Mouse (Mus musculus): Measurements from ENCODE around the gene Gmds. TPM values are rescaled to one million over a fixed set of nuclear protein-coding genes. Genes with fewer than 3 reads are reported as not detected.

The Gmds gene
- total RNA-seq, 2 experiments from 2014 or later: 15.8 to 17.7 TPM

- intact Hi-C loops (cut with DNase I): no loop called here
- DNase-seq (ENCODE audit: extremely low spot score in 1 of 2, low spot score in 2 of 2): no peak
These were observed 68.8 kb downstream of the Gmds start for GRCm38 (mm10) chr13:32269757-32270156.

- intact Hi-C loops (cut with DNase I): no loop called here
- no peak for DNase-seq (ENCODE audit: extremely low spot score in 1 of 2, low spot score in 2 of 2)
These were observed 69.3 kb downstream of the Gmds start for GRCm38 (mm10) chr13:32269261-32269660.

- intact Hi-C loops (cut with DNase I): no loop called here
- no peak for DNase-seq (ENCODE audit: extremely low spot score in 1 of 2, low spot score in 2 of 2)
These were observed 70.3 kb downstream of the Gmds start for GRCm38 (mm10) chr13:32268284-32268683.

GRCm38 (mm10) chr13:32267184-32267775 is 71.3 kb downstream of the Gmds start:
- no peak for DNase-seq (ENCODE audit: extremely low spot score in 1 of 2, low spot score in 2 of 2)
- intact Hi-C loops (cut with DNase I): no loop called here

- DNase-seq (ENCODE audit: extremely low spot score in 1 of 2, low spot score in 2 of 2): no peak
- intact Hi-C loops (cut with DNase I): no loop called here
These were observed 71.8 kb downstream of the Gmds start for GRCm38 (mm10) chr13:32266721-32267120.

GRCm38 (mm10) chr13:32256121-32256520 is 82.4 kb downstream of the Gmds start:
- intact Hi-C loops (cut with DNase I): no loop called here
- peak in 1 of 2 experiments; percentile 22 for DNase-seq (ENCODE audit: extremely low spot score in 1 of 2, low spot score in 2 of 2)

DNA sequence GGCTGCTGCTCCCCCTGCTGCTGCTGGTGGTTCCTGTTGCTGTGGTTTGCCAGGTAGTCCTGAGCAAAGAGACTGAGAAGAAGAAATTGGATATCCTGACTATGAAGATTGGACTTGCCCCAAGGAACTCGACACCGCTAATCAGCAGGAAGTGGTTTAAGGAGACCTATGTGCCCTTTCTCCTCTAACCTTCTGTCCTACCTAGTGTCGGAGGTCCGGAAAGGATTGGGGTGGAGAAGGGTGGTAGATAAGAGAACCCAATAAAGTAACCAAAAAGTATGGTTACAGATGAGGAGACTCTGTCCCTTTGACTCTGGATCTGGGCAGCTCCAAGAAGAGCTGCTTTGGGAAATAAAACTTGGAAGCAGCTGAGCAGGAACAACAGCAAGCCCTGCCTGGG is 86.3 kb downstream of the Gmds start:
- DNase-seq (ENCODE audit: extremely low spot score in 1 of 2, low spot score in 2 of 2): no peak
- intact Hi-C loops (cut with DNase I): no loop called here

GRCm38 (mm10) chr13:32242200-32242599 is 96.3 kb downstream of the Gmds start:
- intact Hi-C loops (cut with DNase I): no loop called here
- no peak for DNase-seq (ENCODE audit: extremely low spot score in 1 of 2, low spot score in 2 of 2)

GRCm38 (mm10) chr13:32236269-32236678 is 102.3 kb downstream of the Gmds start:
- peak in 1 of 2 experiments; percentile 23 for DNase-seq (ENCODE audit: extremely low spot score in 1 of 2, low spot score in 2 of 2)
- intact Hi-C loops (cut with DNase I): no loop called here

DNA sequence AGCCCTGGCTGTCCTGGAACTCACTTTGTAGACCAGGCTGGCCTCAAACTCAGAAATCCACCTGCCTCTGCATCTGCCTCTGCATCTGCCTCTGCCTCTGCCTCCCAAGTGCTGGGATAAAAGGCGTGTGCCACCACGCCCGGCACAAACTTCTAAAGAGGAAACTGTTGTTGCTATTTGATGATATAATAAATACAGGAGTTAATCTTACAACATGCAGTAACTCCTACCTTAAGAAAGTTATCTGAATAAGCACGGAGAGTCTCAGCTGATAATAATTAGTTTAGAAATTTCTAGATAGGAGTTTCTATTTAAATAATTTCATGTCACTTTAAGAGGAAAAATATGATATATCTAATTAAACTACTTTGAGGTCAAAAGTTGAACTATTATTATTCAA is 103.5 kb downstream of the Gmds start:
- no peak for DNase-seq (ENCODE audit: extremely low spot score in 1 of 2, low spot score in 2 of 2)
- intact Hi-C loops (cut with DNase I): no loop called here

DNA sequence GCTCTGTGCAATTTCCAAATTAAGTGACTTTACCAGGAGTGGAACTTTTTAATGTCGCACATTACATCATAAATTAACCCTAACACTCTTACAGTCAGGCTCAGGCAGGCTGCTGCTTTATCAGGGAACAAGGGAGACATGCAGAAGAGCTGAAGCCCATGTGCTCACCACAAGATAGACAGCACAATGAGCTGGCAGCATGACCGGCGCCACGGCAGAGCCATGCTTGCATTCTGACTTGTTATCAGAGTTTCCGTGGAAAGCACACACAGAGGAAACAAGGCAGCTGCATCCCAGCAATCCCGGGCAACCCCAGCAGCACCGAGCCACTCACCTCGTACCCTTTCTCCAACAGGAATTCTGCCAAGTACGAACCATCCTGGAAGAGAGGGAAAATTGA is 104.5 kb downstream of the Gmds start:
- DNase-seq (ENCODE audit: extremely low spot score in 1 of 2, low spot score in 2 of 2): no peak
- intact Hi-C loops (cut with DNase I): no loop called here

DNA sequence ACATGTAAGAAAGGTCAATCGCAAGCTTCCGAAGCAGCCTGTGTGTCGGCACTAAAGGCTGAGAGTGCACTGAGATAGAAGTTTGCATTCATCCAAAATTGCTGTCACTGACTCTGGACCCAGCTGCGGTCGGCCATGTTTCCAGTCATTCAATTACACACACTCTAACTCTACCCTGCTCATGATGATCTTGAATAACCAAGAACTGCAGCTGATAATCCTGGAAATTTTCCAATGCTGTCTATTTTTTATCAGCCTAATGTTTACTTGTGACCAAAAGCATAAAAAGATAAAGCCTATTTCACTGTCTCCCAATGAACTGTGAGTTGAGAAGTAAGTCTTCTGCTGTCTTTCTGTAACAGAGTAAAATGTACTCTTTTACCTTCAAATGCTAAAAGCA is 106.1 kb downstream of the Gmds start:
- intact Hi-C loops (cut with DNase I): no loop called here
- DNase-seq (ENCODE audit: extremely low spot score in 1 of 2, low spot score in 2 of 2): no peak

GRCm38 (mm10) chr13:32231956-32232355 is 106.6 kb downstream of the Gmds start:
- no peak for DNase-seq (ENCODE audit: extremely low spot score in 1 of 2, low spot score in 2 of 2)

GRCm38 (mm10) chr13:32227874-32228562 is 110.5 kb downstream of the Gmds start:
- no peak for DNase-seq (ENCODE audit: extremely low spot score in 1 of 2, low spot score in 2 of 2)
- intact Hi-C loops (cut with DNase I): no loop called here

More at GRCm38 (mm10) chr13:32231956-32232355, 106.6 kb downstream of the Gmds start:
- intact Hi-C loops (cut with DNase I): no loop called here

DNA sequence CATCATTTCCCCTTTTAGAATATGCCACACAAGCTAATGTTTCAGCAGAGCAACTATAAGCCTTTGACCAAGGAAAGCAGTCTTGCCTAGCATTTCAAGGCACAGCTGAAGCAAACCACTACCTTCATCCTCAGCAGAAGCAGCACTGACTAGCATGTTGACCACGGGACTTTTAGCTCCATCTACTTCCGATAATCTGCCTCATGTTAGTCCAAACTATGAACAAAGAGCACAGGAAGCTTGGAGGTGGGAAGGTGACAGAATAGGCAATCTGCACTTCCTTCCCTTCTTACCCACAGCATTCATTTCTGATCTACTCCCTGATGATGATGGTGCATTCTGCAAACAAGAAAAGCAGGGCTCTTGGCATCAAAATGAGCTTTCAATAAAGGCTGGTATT is 120.9 kb downstream of the Gmds start:
- intact Hi-C loops (cut with DNase I): loop anchor here (10.0 kb wide), 2 partner anchors 197 to 467 kb away; no protein-coding TSS in a partner anchor

GRCm38 (mm10) chr13:32213702-32214452 is 124.7 kb downstream of the Gmds start:
- DNase-seq (ENCODE audit: extremely low spot score in 1 of 2, low spot score in 2 of 2): peak; percentile 22 to 46

More for the DNA sequence above, 120.9 kb downstream of the Gmds start:
- DNase-seq (ENCODE audit: extremely low spot score in 1 of 2, low spot score in 2 of 2): no peak

GRCm38 (mm10) chr13:32212125-32212524 is 126.4 kb downstream of the Gmds start:
- intact Hi-C loops (cut with DNase I): loop anchor here (10.0 kb wide), 2 partner anchors 203 to 473 kb away; no protein-coding TSS in a partner anchor
- no peak for DNase-seq (ENCODE audit: extremely low spot score in 1 of 2, low spot score in 2 of 2)

More at GRCm38 (mm10) chr13:32213702-32214452, 124.7 kb downstream of the Gmds start:
- intact Hi-C loops (cut with DNase I): loop anchor here (2.0 to 10.0 kb wide), 3 partner anchors 201 to 471 kb away; no protein-coding TSS in a partner anchor

- intact Hi-C loops (cut with DNase I): loop anchor here (10.0 kb wide), 1 partner anchor 263 kb away; no protein-coding TSS in a partner anchor
- no peak for DNase-seq (ENCODE audit: extremely low spot score in 1 of 2, low spot score in 2 of 2)
These were observed 131.2 kb downstream of the Gmds start for GRCm38 (mm10) chr13:32207172-32207908.

- DNase-seq (ENCODE audit: extremely low spot score in 1 of 2, low spot score in 2 of 2): peak in 1 of 2 experiments; percentile 29
- intact Hi-C loops (cut with DNase I): no loop called here
These were observed 158.6 kb downstream of the Gmds start for GRCm38 (mm10) chr13:32179906-32180305.
